Comparison of ENCODE assay signal across 15 mouse cellular contexts in the genomic region with DNA sequence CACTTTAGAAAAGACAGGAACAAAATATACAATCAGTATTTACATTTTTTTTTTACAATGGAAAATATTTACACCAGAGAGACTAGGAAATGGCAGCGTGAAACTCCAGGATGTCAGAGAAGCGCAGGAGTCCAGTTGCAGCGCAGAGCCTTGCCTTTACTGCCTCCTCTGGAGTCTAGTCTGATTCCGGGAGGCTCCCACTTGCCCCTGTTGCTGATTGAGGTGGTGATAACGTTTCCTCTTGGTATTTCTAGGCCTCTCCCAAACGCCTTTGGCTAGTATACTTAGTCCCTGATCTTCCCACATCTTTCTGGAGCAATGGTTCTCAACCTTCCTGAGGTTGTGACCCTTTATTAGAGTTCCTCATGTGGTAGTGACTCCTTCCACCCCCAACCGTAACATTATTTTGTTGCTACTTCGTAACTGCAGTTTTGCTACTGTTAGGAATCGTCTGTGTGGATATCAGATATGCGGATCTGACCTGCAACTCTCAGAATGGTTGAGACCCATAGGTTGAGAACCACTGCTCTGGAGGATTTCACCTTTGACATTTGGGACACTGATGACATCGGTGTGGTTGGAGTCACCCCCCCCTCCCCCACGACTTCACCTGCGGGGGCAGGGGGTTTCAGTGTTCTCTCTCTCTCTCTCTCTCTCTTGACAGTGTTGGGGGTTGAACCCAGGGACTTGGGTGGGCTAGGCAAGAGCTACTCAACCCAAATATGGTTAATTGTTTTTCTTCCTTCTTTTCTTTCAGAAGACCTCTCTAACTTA. TPM values are rescaled to one million over a fixed set of nuclear protein-coding genes. Genes with fewer than 3 reads are reported as not detected.
DNase-seq lines count a peak whose midpoint lies in the region; ATAC-seq lines count a peak whose summit lies in the region.
"Had no signal": no experiment of that assay in that cellular context is flagged by ENCODE, and none has a peak within 500 bp of the region (broad histone marks: within the 10 kb centered on the region; RNA-seq: fewer than 3 reads in every experiment).

No protein-coding gene starts in this region.

- H3K9ac ChIP-seq in kidney, embryonic 16.5 days (replicated peaks; ENCODE audit: low read length), result no peak overlapping the region
- H3K9ac ChIP-seq in embryonic facial prominence, embryonic 11.5 days (replicated peaks; ENCODE audit: low read length), result no peak overlapping the region
- no peak overlapping the region for H3K9ac ChIP-seq in limb, embryonic 12.5 days (replicated peaks)
- H3K9ac ChIP-seq: forebrain, embryonic 15.5 days; heart, embryonic 13.5 days; liver, embryonic 13.5 days; lung, embryonic 15.5 days had no signal

- 51% methylated on average over 13 of the region's 13 CpGs for WGBS in kidney, embryonic 16.5 days
- 32% methylated on average over 13 of the region's 13 CpGs for WGBS in embryonic facial prominence, embryonic 11.5 days
- 38% methylated on average over 13 of the region's 13 CpGs for WGBS in limb, embryonic 12.5 days

- H3K27ac ChIP-seq in kidney, embryonic 16.5 days (ENCODE audit: low read length), result peak overlapping the region; percentile 91
- H3K27ac ChIP-seq in embryonic facial prominence, embryonic 11.5 days (replicated peaks; ENCODE audit: low read depth, low read length), result peak overlapping the region; percentile 36
- H3K27ac ChIP-seq in limb, embryonic 12.5 days, result peak overlapping the region; percentile 86
- H3K27ac ChIP-seq: forebrain, embryonic 15.5 days; liver, embryonic 13.5 days; lung, embryonic 15.5 days had no signal

- no peaks in the 10 kb centered on the region for H3K27me3 ChIP-seq in kidney, embryonic 16.5 days (ENCODE audit: insufficient read depth, low read length)
- no peaks in the 10 kb centered on the region for H3K27me3 ChIP-seq in embryonic facial prominence, embryonic 11.5 days (ENCODE audit: control insufficient read depth, insufficient read depth, low read length)
- H3K27me3 ChIP-seq in limb, embryonic 12.5 days, result no peaks in the 10 kb centered on the region
- H3K27me3 ChIP-seq: forebrain, embryonic 15.5 days; liver, embryonic 13.5 days; lung, embryonic 15.5 days had no signal

- peaks cover 17% of the 10 kb centered on the region for H3K4me1 ChIP-seq in kidney, embryonic 16.5 days (ENCODE audit: insufficient read depth, low read length)
- H3K4me1 ChIP-seq in embryonic facial prominence, embryonic 11.5 days (ENCODE audit: control insufficient read depth, insufficient read depth, low read length), result peaks cover 11% of the 10 kb centered on the region
- H3K4me1 ChIP-seq in limb, embryonic 12.5 days (replicated peaks), result peaks cover 64% of the 10 kb centered on the region
- H3K4me1 ChIP-seq: forebrain, embryonic 15.5 days; liver, embryonic 13.5 days had no signal

- H3K9me3 ChIP-seq in kidney, embryonic 16.5 days (ENCODE audit: low read length), result no peaks in the 10 kb centered on the region
- H3K9me3 ChIP-seq in embryonic facial prominence, embryonic 11.5 days (replicated peaks; ENCODE audit: control insufficient read depth, low read length), result no peaks in the 10 kb centered on the region
- no peaks in the 10 kb centered on the region for H3K9me3 ChIP-seq in limb, embryonic 12.5 days
- H3K9me3 ChIP-seq: forebrain, embryonic 15.5 days; heart, embryonic 13.5 days; liver, embryonic 13.5 days; lung, embryonic 15.5 days had no signal

- H3K4me3 ChIP-seq in kidney, embryonic 16.5 days (ENCODE audit: low read length), result no peak overlapping the region
- no peak overlapping the region for H3K4me3 ChIP-seq in embryonic facial prominence, embryonic 11.5 days (ENCODE audit: low read depth, low read length)
- no peak overlapping the region for H3K4me3 ChIP-seq in limb, embryonic 12.5 days (replicated peaks)
- H3K4me3 ChIP-seq: forebrain, embryonic 15.5 days; heart, embryonic 13.5 days; liver, embryonic 13.5 days; lung, embryonic 15.5 days had no signal

- no peak for DNase-seq in kidney, adult 8-10 months
- DNase-seq in embryo, embryonic 11 days, result peak; percentile 39
- DNase-seq in embryonic facial prominence, embryonic 11.5 days (ENCODE audit: low spot score), result peak; percentile 67
- DNase-seq in thymus, postnatal 14 days, result no peak
- DNase-seq in cerebellum, adult 11-12 months, result no peak
- DNase-seq: cerebellum, postnatal 25 days; heart, postnatal 36 days; layer of hippocampus, adult 9-11 months; liver, embryonic 13.5 days had no signal

- ATAC-seq in kidney, embryonic 16.5 days (ENCODE audit: low FRiP score, low TSS enrichment), result peak; percentile 17; the same call in 1 of the 2 replicates
- ATAC-seq in embryonic facial prominence, embryonic 11.5 days (replicated peaks; ENCODE audit: insufficient number of reproducible peaks, low FRiP score, low TSS enrichment, low read depth), result no peak
- ATAC-seq in limb, embryonic 12.5 days (ENCODE audit: insufficient number of reproducible peaks, insufficient read depth, low FRiP score, low TSS enrichment, low read depth), result no peak
- ATAC-seq: forebrain, embryonic 15.5 days; midbrain, embryonic 16.5 days had no signal

- no peak overlapping the region for H3K4me2 ChIP-seq in kidney, embryonic 16.5 days (replicated peaks; ENCODE audit: low read depth, low read length)
- no peak overlapping the region for H3K4me2 ChIP-seq in embryonic facial prominence, embryonic 11.5 days (ENCODE audit: low read depth, low read length)
- H3K4me2 ChIP-seq in limb, embryonic 12.5 days, result no peak overlapping the region
- H3K4me2 ChIP-seq: forebrain, embryonic 15.5 days; heart, embryonic 13.5 days; liver, embryonic 13.5 days; lung, embryonic 15.5 days had no signal

- no peaks in the 10 kb centered on the region for H3K36me3 ChIP-seq in kidney, embryonic 16.5 days (ENCODE audit: insufficient read depth, low read length)
- no peaks in the 10 kb centered on the region for H3K36me3 ChIP-seq in embryonic facial prominence, embryonic 11.5 days (replicated peaks; ENCODE audit: control insufficient read depth, insufficient read depth, low read depth, low read length)
- H3K36me3 ChIP-seq in limb, embryonic 12.5 days, result no peaks in the 10 kb centered on the region
- H3K36me3 ChIP-seq: forebrain, embryonic 15.5 days; heart, embryonic 13.5 days; liver, embryonic 13.5 days; lung, embryonic 15.5 days had no signal

RNA-seq across cellular contexts. Expression of a gene that starts 42.2 kb away (rescaled TPM):
- 140 and 155 TPM in 2 replicates for polyA plus RNA-seq in kidney, embryonic 16.5 days (2015; fragmentation: Nextera tagmentation; extraction: Ambion mirVana)
- 319 and 335 TPM in 2 replicates for polyA plus RNA-seq in embryonic facial prominence, embryonic 11.5 days (2014; fragmentation: Nextera tagmentation; extraction: Ambion mirVana)
- 320 and 331 TPM in 2 replicates for polyA plus RNA-seq in limb, embryonic 12.5 days (2016; fragmentation: Nextera tagmentation; extraction: Ambion mirVana)

Comparison
In these comparisons a context has a peak if more than half of its experiments do, and no peak if none do; other contexts are left out.
1. H3K27ac ChIP-seq: peak in every context shown above with its lines; median percentile 91 in kidney, embryonic 16.5 days; 86 in limb, embryonic 12.5 days; 36 in embryonic facial prominence, embryonic 11.5 days.
2. DNase-seq: peak in embryo, embryonic 11 days (single experiment) and embryonic facial prominence, embryonic 11.5 days (single experiment); none in kidney, adult 8-10 months (0 of 2), thymus, postnatal 14 days (single experiment) and cerebellum, adult 11-12 months (single experiment).